Mouse (Mus musculus) cerebral cortex, adult 2 months (tissue): ENCODE measurements around the gene Nedd9.

Experiments
- WGBS: fragments of 180-500 bp; shearing (Covaris S2); methylation state at CpG from one replicate; pipeline ENCODE4 v1.1.7; 2018; 5-methylcytosine and 5-hydroxymethylcytosine counted together

Nedd9 gene

GRCm38 (mm10) chr13:41409291-41409690 is 77.9 kb downstream of the Nedd9 start:
- 97% methylated on average over 3 of the region's 3 CpGs for WGBS

GRCm38 (mm10) chr13:41408374-41408952 is 78.7 kb downstream of the Nedd9 start:
- WGBS, result 63% methylated on average over 10 of the region's 10 CpGs

- 95% methylated on average over 5 of the region's 5 CpGs for WGBS
Measured at GRCm38 (mm10) chr13:41405009-41405408, 82.2 kb downstream of the Nedd9 start.

GRCm38 (mm10) chr13:41403838-41404237 is 83.3 kb downstream of the Nedd9 start:
- 90% methylated on average over 6 of the region's 6 CpGs for WGBS

- WGBS, result 61% methylated on average over 6 of the region's 6 CpGs
Measured at GRCm38 (mm10) chr13:41402441-41403003, 84.6 kb downstream of the Nedd9 start.

- 71% methylated on average over 6 of the region's 6 CpGs for WGBS
Measured at GRCm38 (mm10) chr13:41401775-41402174, 85.4 kb downstream of the Nedd9 start.

- WGBS, result 64% methylated on average over 3 of the region's 3 CpGs
Measured at GRCm38 (mm10) chr13:41400289-41400688, 86.9 kb downstream of the Nedd9 start.

- 79% methylated on average over 2 of the region's 2 CpGs for WGBS
Measured at GRCm38 (mm10) chr13:41392191-41392590, 95.0 kb downstream of the Nedd9 start.

GRCm38 (mm10) chr13:41390698-41391097 is 96.5 kb downstream of the Nedd9 start:
- WGBS, result 98% methylated on average over 2 of the region's 2 CpGs

- 86% methylated on average over 4 of the region's 4 CpGs for WGBS
Measured at GRCm38 (mm10) chr13:41386581-41386980, 100.6 kb downstream of the Nedd9 start.

- WGBS, result 79% methylated on average over 4 of the region's 4 CpGs
Measured at GRCm38 (mm10) chr13:41384896-41385295, 102.3 kb downstream of the Nedd9 start.

GRCm38 (mm10) chr13:41381806-41382546 is 105.2 kb downstream of the Nedd9 start:
- WGBS, result 90% methylated on average over 5 of the region's 5 CpGs

- WGBS, result 89% methylated on average over 7 of the region's 7 CpGs
Measured at GRCm38 (mm10) chr13:41381041-41381805, 105.9 kb downstream of the Nedd9 start.

- WGBS, result 85% methylated on average over 4 of the region's 4 CpGs
Measured at GRCm38 (mm10) chr13:41379951-41380465, 107.2 kb downstream of the Nedd9 start.

- WGBS, result 83% methylated on average over 5 of the region's 5 CpGs
Measured at GRCm38 (mm10) chr13:41378462-41378861, 108.7 kb downstream of the Nedd9 start.

GRCm38 (mm10) chr13:41377856-41378255 is 109.3 kb downstream of the Nedd9 start:
- WGBS, result 95% methylated on average over 9 of the region's 9 CpGs

GRCm38 (mm10) chr13:41377011-41377431 is 110.1 kb downstream of the Nedd9 start:
- WGBS, result 68% methylated on average over 2 of the region's 2 CpGs

GRCm38 (mm10) chr13:41376111-41376510 is 111.1 kb downstream of the Nedd9 start:
- WGBS, result 80% methylated on average over 4 of the region's 4 CpGs

- 89% methylated on average over 6 of the region's 6 CpGs for WGBS
Measured at GRCm38 (mm10) chr13:41375696-41376095, 111.5 kb downstream of the Nedd9 start.

GRCm38 (mm10) chr13:41374886-41375285 is 112.3 kb downstream of the Nedd9 start:
- 95% methylated on average over 1 of the region's 1 CpGs for WGBS

GRCm38 (mm10) chr13:41372555-41373460 is 114.4 kb downstream of the Nedd9 start:
- 81% methylated on average over 8 of the region's 8 CpGs for WGBS
